Mouse (Mus musculus): ENCODE results near the gene Olfr1199. TPM values are rescaled to one million over a fixed set of nuclear protein-coding genes. Genes with fewer than 3 reads are reported as not detected.

Olfr1199 gene
- not detected in 4 replicates for total RNA-seq (2023)

DNA sequence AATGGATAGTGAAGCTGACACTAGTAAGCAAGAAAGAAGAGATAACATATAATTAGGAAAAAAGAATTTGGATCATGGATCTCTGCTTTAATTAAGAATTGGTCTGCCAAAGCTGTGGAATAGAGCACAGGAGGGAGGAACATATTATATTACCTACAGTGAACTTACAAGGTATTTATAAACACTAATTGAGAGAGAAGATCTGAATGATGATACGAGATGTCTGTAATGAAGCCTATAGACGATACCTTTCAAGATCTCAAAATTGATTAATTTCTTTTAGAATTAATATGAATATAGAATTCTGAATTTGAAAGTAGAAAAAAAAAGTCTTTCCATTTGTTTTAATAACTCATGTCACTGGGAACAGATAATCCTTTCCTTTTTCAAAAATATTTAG lies at the start of gene Olfr1199:
Olfr1199 (minus strand) TSS at position 101 of the 400 bp plus-strand sequence.

DNA sequence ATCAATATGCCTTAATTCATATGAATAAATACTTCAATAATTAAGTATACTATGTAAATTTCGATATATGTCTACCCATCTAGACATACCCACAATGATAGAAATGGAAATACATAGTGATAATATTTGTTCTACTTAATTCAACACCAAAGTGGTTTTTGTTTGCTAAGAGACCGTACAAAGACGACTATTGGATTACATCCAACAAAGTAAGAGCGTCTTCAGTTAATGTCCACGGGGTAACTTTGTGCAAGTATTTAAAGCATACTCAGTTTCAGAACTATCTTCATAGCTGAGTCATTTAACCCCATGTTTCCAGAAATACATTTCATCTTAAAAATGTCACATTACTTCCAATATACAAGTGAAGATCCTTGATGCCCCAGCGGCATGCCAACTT lies 32.5 kb upstream of the Olfr1199 start, which contains the start of gene Olfr1201:
Olfr1201 (plus strand) TSS at position 301 of the 400 bp plus-strand sequence.

DNA sequence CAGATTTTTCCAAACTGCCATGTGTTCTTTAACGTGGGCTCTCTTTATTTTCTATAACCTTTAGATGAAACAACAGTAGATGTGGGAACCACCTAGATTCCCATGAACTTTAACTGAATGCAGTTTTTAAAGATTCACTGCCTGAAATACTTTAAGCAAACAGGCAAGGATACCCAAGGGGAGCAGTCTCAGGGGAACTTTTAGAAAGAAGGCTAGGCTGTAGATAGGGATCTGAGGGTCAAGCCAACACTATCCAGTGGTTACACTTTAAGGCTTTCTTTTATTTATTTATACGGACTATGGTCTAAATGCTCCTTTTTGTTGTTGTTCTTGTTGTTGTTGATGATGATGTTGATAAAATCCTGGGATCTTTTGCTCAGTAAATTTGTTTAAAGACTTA lies 10.1 kb upstream of the Olfr1199 start, which contains the start of gene Olfr1200:
Olfr1200 (minus strand) TSS at position 101 of the 400 bp plus-strand sequence.

DNA sequence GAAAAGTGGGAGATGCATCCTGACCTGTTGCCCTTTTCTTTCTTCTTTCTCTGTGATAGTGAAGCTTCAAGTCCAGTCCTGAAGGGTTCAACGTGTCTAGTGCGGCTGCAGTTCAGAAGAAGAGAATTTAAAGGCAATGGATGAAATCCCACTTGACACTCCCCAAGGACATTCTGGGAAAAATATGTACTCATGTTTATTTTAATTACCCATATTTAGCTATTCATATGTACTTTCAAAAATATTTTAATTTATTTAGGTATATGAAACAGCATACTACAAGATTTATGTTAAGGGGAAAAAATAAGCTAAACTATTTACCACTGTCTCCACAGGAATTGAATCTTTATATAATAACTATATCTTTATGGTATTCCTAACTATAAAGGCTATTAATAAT lies 9.0 kb downstream of the Olfr1199 start, which contains the start of gene Olfr1198:
Olfr1198 (minus strand) TSS at position 101 of the 400 bp plus-strand sequence.

DNA sequence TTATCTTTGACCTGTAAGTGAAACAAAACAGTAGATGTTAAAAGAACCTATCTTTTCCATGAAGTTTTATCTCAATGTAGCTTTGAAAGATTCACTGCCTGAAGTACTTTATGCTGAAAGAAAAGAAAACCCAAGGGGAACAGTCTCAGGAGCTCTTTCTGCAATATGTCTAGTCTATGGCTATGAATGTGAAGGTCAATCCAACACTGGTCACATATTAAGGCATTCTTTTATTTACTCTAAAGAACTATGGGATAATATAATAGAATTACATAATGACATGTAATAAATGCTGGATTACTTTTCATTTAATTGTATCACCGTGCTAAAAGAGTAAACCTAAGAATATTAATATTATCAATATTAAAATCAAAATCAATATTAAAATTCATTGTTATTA lies 28.0 kb downstream of the Olfr1199 start, which contains the start of gene Olfr1197:
Olfr1197 (minus strand) TSS at position 101 of the 400 bp plus-strand sequence.

DNA sequence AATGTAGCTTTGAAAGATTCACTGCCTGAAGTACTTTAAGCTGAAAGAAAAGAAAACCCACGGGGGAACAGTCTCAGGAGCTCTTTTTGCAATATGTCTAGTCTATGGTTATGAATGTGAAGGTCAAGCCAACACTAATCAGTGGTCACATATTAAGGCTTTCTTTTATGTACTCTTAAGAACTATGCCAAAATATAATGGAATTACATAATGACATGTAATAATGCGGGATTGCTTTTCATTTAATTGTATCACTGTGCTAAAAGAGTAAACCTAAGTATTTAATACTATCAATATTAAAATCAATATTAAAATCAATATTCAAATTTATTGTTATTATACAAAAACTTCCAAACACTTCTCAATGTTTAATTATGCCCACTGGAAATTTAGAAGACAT lies 55.8 kb downstream of the Olfr1199 start, which contains the start of gene Olfr1196:
Olfr1196 (minus strand) TSS at position 101 of the 400 bp plus-strand sequence.

Other genes with a start within 250 kb of the Olfr1199 start
- gene Olfr1186, start 241.9 kb downstream of the Olfr1199 start, total RNA-seq (2023): not detected in 4 replicates
- not detected in 4 replicates for gene Olfr1188, start 203.5 kb downstream of the Olfr1199 start, total RNA-seq (2023)
- gene Olfr1189, start 174.0 kb downstream of the Olfr1199 start, total RNA-seq (2023): not detected in 4 replicates
- 0.09 to 0.20 TPM in 2 of 4 replicates, not detected in the others for gene Olfr1191-ps1, start 119.9 kb downstream of the Olfr1199 start, total RNA-seq (2023)
- gene Olfr1192-ps1, start 112.0 kb downstream of the Olfr1199 start, total RNA-seq (2023): not detected in 4 replicates
- not detected in 4 replicates for gene Olfr1193, start 84.8 kb downstream of the Olfr1199 start, total RNA-seq (2023)
- gene Olfr1195, start 71.3 kb downstream of the Olfr1199 start, total RNA-seq (2023): not detected in 4 replicates
- gene Olfr1196, start 55.9 kb downstream of the Olfr1199 start, total RNA-seq (2023): not detected in 4 replicates
- gene Olfr1197, start 28.1 kb downstream of the Olfr1199 start, total RNA-seq (2023): not detected in 4 replicates
- gene Olfr1198, start 9.1 kb downstream of the Olfr1199 start, total RNA-seq (2023): not detected in 4 replicates
- not detected in 4 replicates for gene Olfr1200, start 10.0 kb upstream of the Olfr1199 start, total RNA-seq (2023)
- gene Olfr1201, start 32.6 kb upstream of the Olfr1199 start, total RNA-seq (2023): not detected in 4 replicates
- gene Olfr1202, start 54.0 kb upstream of the Olfr1199 start, total RNA-seq (2023): not detected in 4 replicates
- gene Olfr1205, start 69.3 kb upstream of the Olfr1199 start, total RNA-seq (2023): not detected in 4 replicates
- gene Olfr1204, start 88.8 kb upstream of the Olfr1199 start, total RNA-seq (2023): not detected in 4 replicates
- gene Olfr1206, start 102.8 kb upstream of the Olfr1199 start, total RNA-seq (2023): not detected in 4 replicates
- gene Olfr1208, start 141.8 kb upstream of the Olfr1199 start, total RNA-seq (2023): not detected in 4 replicates
- not detected in 4 replicates for gene Olfr1209, start 154.7 kb upstream of the Olfr1199 start, total RNA-seq (2023)
- not detected in 4 replicates for gene Olfr1211, start 177.6 kb upstream of the Olfr1199 start, total RNA-seq (2023)
- gene Olfr1212, start 193.5 kb upstream of the Olfr1199 start, total RNA-seq (2023): not detected in 4 replicates
- not detected in 4 replicates for gene Gm13762, start 219.8 kb upstream of the Olfr1199 start, total RNA-seq (2023)
- gene Olfr1214, start 232.2 kb upstream of the Olfr1199 start, total RNA-seq (2023): not detected in 4 replicates
- gene Olfr1215, start 246.5 kb upstream of the Olfr1199 start, total RNA-seq (2023): not detected in 4 replicates

Data from B cell, adult 62 days (primary cell).